Mouse (Mus musculus) macrophage (primary cell): Measurements from ENCODE around the gene Pgrmc1. TPM values are rescaled to one million over a fixed set of nuclear protein-coding genes. Genes with fewer than 3 reads are reported as not detected.
"Not testable (repeated sequence)": the region's sequence is repeated elsewhere in the genome, so short reads cannot be mapped to it uniquely, and the experiment has no call there.

Source experiments
- H3K27ac ChIP-seq: fragments of 350-480 bp; formaldehyde crosslinking; 2 replicates; pipeline ENCODE4 v1.9.0; 2021
- H3K36me3 ChIP-seq: fragments of 350-480 bp; formaldehyde crosslinking; 2 replicates; pipeline ENCODE4 v1.9.0; 2021; ENCODE audit errors: inconsistent target
- H3K4me3 ChIP-seq: fragments of 350-480 bp; formaldehyde crosslinking; 2 replicates; pipeline ENCODE4 v1.9.0; 2021; ENCODE audit errors: inconsistent target
- H3K79me2 ChIP-seq: fragments of 350-480 bp; formaldehyde crosslinking; 2 replicates; pipeline ENCODE4 v1.9.0; 2021; ENCODE audit errors: inconsistent target
- WGBS: methylation state at CpG from one replicate; pipeline ENCODE4 v1.1.7; 2026; ENCODE audit warnings: inconsistent platforms; ENCODE audit not compliant: missing documents; 5-methylcytosine and 5-hydroxymethylcytosine counted together
- polyA plus RNA-seq: library from polyadenylated mRNA; stranded (reverse); fragments of 250-400 nt; gene quantifications from 3 replicates; pipeline ENCODE4 v1.2.4, GENCODE M21; 2018; ENCODE audit warnings: inconsistent platforms
- total RNA-seq, 78 experiments: library from RNA; depleted of rRNA; stranded (reverse); fragments of 250-400 nt; gene quantifications; 1 replicate in 9 of 78; 2 replicates in 24 of 78; 3 replicates in 43 of 78; 4 replicates in 2 of 78; pipeline ENCODE4 v1.2.4; 2018; ENCODE audit warnings: inconsistent platforms in 56 of 78

Gene Pgrmc1
- total RNA-seq (2018; cell fraction: chromatin; rRNA removed): 10 to 100 TPM in 1 of 26 experiments, 1 to 10 TPM in 25; 1.2 to 25.2 (median 4.5) TPM
- total RNA-seq (2018; cell fraction: cytosol; rRNA removed): 10 to 100 TPM; 54.9 to 99.9 (median 75.4) TPM
- total RNA-seq (2018; cell fraction: nucleus; rRNA removed): 10 to 100 TPM; 12.2 to 56.9 (median 31.4) TPM
- 66.4 to 99.8 TPM (median 83.3 TPM) in 3 replicates for polyA plus RNA-seq

DNA sequence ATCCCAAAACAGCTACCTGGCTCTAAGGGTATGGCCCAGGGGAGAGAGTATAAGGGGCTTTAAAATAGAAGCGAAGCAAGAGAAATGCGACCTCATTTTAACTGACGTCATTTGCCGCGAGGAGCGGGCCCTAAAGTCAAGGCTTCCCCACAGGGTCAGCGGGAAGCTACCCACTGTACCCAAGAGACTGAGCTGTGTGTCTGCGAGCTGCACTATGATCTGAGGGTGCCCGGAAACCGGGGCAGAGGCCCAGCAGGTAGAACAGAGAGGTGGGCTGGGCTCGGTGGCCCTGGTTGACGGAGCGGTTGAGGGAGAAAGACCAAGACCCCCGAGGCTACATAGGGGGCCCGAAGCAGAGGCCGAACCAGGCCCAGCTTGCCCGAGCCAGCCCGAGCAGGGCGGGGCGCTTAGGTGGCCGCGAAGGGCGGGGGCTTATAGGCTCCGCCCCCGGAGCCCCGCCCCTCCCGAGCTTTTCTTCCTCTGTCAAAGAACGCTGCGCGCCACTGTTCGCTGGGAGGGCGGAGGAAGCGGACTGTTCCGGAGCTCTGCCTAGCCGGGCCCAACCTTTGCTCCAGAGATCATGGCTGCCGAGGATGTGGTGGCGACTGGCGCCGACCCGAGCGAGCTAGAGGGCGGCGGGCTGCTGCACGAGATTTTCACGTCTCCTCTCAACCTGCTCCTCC is at the start of gene Pgrmc1:
TSS of gene Pgrmc1 (plus strand) at position 500 of the 683 bp plus-strand sequence.
- peak within 1 kb of the TSS; percentile 45 for H3K4me3 ChIP-seq
- H3K27ac ChIP-seq: no peak within 1 kb of the TSS
- WGBS: 28% methylated on average over 41 of the region's 45 CpGs
- no peaks in the 10 kb centered on the region for H3K36me3 ChIP-seq
- no peaks in the 10 kb centered on the region for H3K79me2 ChIP-seq

DNA sequence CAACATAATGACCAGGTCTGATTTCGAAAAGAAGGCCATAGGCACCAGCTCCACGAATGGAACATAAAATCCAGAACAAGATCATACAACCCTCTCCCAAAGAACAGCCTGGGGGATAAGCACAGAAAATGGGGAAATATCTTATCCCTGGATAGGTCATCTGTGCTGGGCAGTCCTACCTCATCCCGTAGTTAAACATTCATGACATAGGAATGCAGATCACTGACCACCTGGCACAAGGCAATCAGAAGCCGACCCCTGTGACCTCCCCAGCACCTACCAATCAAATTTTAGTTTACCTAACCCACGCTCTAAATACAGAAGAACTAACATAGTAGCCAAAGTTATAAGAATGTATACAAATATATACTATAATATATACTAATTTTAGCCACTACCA is 49.2 kb upstream of the Pgrmc1 start:
- Histone ChIP-seq H3K4me3 (no peak overlapping the region), H3K79me2 (no peaks in the 10 kb centered on the region), H3K27ac (no peak overlapping the region), H3K36me3 (no peaks in the 10 kb centered on the region)
- 80% methylated on average over 5 of the region's 5 CpGs for WGBS

DNA sequence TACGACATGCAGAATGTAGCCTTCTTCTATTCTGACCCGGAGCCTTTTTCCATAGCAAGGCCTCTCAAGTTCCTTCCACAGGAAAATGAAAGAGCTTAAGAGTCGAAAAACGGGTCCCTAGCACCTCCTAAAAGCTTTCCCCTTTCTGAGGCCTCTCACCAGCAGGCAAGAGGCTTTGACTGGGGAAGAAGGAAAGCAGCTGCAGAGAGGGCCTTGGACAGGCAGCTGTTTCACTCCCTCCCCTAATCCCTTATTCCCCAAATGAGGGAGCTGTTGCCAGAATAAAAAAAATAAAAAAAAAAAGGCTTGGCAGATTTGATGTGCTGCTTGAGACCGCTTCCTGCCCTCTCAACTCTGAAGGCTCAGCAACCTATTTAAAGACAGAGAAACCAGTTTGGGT is 47.1 kb upstream of the Pgrmc1 start:
- no peaks in the 10 kb centered on the region for H3K79me2 ChIP-seq
- no peak overlapping the region for H3K4me3 ChIP-seq
- H3K36me3 ChIP-seq: no peaks in the 10 kb centered on the region
- H3K27ac ChIP-seq: no peak overlapping the region
- WGBS: 31% methylated on average over 4 of the region's 5 CpGs

DNA sequence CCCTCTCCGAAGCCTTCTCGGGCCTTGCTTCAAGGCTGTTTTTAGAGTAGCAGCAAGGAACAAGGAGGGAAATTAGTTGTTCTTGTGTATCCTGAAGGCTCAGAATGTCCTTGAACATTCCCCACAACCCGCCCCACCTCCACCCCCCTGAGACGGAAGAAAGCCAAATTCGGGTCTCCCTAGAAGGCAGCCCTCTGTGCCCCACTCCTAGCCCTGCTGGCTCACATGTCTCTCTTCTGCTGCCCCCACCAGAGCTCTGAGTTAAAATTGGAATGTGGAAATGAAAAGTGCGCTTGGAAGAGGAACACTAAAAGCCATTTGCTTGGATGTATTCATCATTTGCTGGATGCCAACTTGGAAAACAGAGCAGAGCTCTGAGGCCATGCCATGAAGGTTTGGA is 46.7 kb upstream of the Pgrmc1 start:
- no peaks in the 10 kb centered on the region for H3K79me2 ChIP-seq
- no peak overlapping the region for H3K4me3 ChIP-seq
- 36% methylated on average over 6 of the region's 6 CpGs for WGBS
- no peak overlapping the region for H3K27ac ChIP-seq
- H3K36me3 ChIP-seq: no peaks in the 10 kb centered on the region

DNA sequence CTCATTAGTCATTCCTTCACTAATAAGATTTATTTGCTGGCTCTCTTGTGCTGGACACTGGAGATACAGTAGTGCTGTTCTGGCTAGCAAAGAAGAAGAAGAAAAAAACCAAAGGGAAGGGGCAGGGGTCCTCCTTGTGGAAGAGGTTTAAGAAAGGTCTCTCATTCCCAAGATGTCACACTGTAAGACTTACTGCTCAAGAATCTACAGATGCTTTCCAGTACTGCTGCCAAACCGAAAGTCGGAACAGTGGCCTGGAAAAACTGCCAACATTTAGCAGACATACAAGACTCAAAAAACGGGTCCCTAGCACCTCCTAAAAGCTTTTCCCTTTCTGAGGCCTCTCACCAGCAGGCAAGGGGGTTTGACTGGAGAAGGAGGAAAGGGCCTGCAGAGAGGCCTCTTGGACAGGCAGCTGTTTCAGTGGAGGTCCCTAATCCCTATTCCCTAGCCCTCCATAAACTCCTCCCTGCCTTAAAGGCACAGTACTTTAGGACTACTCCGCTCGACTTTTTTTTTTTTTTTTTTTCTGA is 45.9 kb upstream of the Pgrmc1 start:
- Histone ChIP-seq H3K36me3 (no peaks in the 10 kb centered on the region), H3K4me3 (no peak overlapping the region), H3K79me2 (no peaks in the 10 kb centered on the region), H3K27ac (no peak overlapping the region)
- WGBS: 46% methylated on average over 2 of the region's 5 CpGs

DNA sequence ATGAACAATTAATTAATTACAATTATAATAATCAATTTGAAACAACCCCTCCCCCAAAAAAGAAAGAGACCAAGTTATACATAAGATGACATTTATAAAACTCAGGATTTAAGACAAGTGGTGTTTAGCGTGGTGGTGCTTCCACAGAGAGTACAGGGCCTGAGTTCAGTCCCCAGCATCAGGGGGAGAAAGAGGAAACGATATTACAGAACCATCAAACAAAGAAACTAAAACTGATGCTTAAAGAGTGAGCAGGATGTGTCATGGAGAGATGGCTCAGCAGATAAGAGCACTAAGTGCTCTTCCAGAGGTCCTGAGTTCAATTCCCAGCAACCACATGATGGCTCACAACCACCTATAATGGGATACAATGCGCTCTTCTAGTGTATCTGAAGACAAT is 45.3 kb upstream of the Pgrmc1 start:
- no peaks in the 10 kb centered on the region for H3K36me3 ChIP-seq
- no peak overlapping the region for H3K4me3 ChIP-seq
- no peaks in the 10 kb centered on the region for H3K79me2 ChIP-seq
- H3K27ac ChIP-seq: no peak overlapping the region
- 62% methylated on average over 3 of the region's 3 CpGs for WGBS

DNA sequence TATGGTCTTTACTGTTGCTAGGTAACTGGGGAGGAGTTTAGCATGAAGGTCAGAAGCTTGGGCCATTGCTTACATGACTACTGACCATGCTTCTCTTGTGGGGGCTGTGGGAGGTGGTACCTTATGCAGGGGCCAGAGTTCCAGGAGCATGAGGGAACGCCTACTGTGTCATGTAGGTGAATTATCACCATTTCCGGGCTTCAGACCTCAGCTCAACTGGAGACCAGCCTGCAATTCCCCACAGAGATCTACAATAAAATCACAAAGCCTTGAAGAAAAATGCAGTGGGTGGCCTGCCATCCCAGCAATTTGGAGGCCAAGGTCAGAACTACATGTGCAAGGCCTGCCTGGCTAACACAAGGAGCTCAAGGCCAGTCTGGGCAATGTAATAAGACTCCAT is 42.8 kb upstream of the Pgrmc1 start:
- H3K36me3 ChIP-seq, H3K4me3 ChIP-seq, H3K27ac ChIP-seq, H3K79me2 ChIP-seq: not testable (repeated sequence)
- 58% methylated on average over 2 of the region's 2 CpGs for WGBS

DNA sequence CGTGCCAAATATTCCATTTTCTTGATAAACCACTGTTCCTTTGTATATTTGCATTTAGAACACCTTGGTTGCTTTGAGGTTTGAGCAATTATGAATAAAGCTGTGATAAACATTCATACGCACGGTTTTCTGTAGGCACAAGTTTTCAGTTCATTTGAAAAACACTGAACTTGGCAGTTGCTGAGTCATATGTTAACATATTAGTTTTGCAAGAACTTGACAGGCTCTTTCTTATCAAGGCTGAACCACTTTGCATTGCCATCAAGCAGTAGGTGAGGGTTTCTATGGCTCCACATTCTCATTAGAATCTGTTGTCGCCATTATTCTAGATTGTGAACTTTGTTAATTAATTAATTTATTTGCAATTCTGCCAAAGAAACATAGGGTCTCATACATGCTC is 37.8 kb upstream of the Pgrmc1 start:
- Histone ChIP-seq H3K79me2 (no peaks in the 10 kb centered on the region), H3K27ac (no peak overlapping the region), H3K36me3 (no peaks in the 10 kb centered on the region), H3K4me3 (no peak overlapping the region)
- 47% methylated on average over 4 of the region's 4 CpGs for WGBS

DNA sequence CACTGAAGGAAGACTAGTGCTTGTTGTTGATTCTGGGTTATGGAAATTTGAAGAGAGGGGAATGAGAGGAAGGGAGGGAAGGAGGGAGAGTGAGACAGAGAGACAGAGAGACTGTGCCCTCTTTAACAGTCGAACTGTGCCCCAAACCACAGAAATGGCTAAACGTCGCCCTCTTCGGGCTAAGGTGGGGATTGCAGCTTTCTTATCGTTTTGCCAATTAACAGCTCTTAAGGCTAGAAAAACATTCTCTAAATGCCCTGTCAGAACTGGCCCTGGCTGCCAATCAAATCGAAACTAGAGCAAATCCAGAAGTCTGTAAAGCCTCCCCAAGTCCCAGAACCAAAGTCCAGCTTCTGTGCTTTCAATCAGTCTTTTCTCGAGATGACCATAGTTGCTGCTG is 36.4 kb upstream of the Pgrmc1 start:
- Histone ChIP-seq H3K79me2 (no peaks in the 10 kb centered on the region), H3K27ac (no peak overlapping the region), H3K36me3 (no peaks in the 10 kb centered on the region), H3K4me3 (no peak overlapping the region)
- WGBS: 18% methylated on average over 7 of the region's 7 CpGs

DNA sequence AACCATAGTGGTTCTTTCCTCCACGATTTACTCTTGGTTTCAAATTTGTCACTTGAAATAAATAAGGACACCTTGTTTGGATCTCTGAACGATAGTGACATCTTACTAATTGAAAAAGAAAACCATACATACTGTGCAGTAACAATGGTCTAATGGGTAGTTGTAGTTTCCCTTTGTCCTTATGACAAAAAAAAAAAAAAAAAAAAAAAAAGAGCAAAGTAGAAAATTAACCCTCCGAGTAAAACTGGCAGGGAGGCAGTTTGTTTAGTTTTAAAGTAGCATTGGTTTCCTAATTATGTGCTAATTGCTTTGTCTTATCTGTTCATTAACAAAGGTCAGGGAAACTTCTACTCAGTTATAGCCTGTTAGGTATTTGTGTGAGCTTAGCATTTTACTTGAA is 35.9 kb upstream of the Pgrmc1 start:
- Histone ChIP-seq H3K27ac (no peak overlapping the region), H3K4me3 (no peak overlapping the region), H3K79me2 (no peaks in the 10 kb centered on the region), H3K36me3 (no peaks in the 10 kb centered on the region)
- 18% methylated on average over 3 of the region's 3 CpGs for WGBS

DNA sequence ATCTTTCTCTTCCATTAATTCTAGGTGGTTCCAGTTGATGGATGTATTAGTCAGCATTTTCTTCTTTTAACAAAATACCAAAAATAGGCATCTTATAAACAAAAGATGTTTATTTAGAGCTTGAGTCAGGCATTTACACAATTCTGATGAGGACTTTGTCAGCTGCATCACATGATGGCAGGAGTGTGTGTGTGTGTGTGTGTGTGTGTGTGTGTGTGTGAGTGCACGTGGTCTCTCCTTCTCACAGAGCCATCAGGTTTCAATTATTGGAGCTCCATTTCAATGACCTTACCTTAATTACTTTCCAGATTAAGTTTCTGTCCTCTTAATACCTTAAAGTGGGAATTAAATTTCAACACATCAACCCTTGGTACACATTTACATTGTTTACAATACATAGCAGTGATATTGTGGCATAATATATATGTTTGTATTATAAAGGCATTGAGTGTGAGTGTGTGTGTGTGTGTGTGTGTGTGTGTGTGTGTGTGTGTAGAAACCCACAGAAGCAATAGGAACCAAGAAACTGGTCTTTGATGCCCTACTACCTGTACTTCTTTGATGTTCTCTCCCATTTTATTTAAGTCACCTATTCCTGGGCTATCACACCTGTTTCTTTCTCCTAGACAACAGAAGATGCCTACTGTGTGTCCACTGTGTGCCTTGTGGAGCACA is 11.2 kb upstream of the Pgrmc1 start:
- 80% methylated on average over 1 of the region's 1 CpGs for WGBS
- no peaks in the 10 kb centered on the region for H3K79me2 ChIP-seq
- no peaks in the 10 kb centered on the region for H3K36me3 ChIP-seq
- H3K27ac ChIP-seq: no peak overlapping the region
- no peak overlapping the region for H3K4me3 ChIP-seq

DNA sequence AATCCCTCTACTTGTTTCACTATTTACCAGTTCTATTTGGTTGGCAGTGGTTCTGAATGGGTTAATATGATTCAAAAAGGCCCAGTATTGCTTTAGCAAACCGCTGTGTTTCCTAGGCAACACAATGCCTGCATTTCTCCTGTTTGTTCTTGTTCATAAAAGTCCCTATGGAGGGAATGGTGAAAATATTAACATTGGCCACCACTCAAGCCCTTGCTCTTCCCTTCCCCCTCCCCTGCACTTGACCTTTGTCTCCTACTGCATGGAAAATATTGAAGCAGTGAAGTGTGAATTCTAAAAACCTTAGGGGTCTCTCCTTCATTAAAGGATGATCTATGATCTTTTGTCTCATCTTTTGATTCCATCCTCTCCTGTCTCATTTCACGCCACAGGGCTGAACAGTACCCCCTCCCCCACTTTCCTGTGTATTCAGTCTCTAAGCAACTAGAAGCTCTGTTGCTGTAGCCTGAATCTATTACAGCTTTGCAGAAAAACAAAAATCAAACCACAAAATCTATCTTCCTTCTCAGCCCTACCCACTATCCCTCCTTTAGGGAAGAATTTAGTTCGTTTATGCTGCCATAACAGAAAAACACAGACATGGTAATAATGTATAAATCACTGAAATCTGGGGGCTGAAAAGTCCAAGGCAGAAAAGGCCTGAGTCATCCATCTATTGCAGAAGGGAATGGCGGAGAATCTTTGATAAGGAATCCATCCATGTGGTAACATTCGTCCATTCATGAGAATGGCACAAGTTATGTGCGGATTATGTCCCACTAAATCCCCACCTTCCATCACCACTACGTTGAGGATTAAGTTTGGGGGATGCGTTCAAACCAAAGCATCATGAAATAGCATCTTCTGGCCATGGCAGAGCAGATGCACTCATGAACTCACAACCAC is 10.4 kb upstream of the Pgrmc1 start:
- H3K79me2 ChIP-seq: no peaks in the 10 kb centered on the region
- 83% methylated on average over 8 of the region's 8 CpGs for WGBS
- no peak overlapping the region for H3K4me3 ChIP-seq
- no peak overlapping the region for H3K27ac ChIP-seq
- no peaks in the 10 kb centered on the region for H3K36me3 ChIP-seq

DNA sequence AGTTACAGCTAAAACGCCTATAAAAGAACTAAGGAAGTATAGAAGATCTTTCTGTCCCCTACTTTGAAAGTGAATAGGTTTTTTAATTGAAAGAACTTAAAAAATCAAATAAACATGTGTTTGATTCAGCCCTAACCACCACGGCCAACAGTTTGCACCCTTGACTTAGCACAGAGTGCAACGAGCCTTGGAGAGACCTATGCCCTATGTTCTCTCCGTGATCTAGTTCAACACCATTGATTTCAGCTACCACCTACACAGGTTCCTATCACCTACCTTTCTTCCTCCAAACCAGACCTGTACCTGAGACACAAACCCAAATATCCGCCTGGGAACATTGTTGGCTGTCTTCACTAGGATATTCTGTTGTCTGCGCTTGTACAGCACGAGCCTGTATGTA is 7.7 kb upstream of the Pgrmc1 start:
- Histone ChIP-seq H3K27ac (no peak overlapping the region), H3K36me3 (no peaks in the 10 kb centered on the region), H3K79me2 (no peaks in the 10 kb centered on the region), H3K4me3 (no peak overlapping the region)
- 89% methylated on average over 7 of the region's 7 CpGs for WGBS

DNA sequence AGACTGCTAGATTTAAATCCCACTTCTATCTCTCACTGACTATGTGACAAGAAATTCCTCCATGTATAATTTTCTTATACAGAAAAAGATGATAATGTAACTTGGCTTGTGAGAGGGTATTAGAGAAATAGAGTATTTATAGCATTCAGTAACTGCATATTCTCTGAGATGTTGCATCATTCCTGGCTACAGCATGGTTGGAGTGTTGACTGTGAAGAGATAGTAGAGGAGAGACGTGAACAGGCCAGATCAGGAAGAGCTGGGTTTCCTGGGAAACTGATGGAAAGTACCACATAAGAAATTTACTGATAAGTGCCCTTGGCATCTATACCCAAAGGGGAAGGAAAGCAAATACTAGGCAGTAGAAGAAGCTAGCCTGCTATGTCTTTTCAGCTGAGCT is 6.9 kb upstream of the Pgrmc1 start:
- H3K4me3 ChIP-seq: no peak overlapping the region
- 55% methylated on average over 1 of the region's 1 CpGs for WGBS
- no peak overlapping the region for H3K27ac ChIP-seq
- H3K36me3 ChIP-seq: no peaks in the 10 kb centered on the region
- H3K79me2 ChIP-seq: no peaks in the 10 kb centered on the region
